Mouse (Mus musculus): Measurements from ENCODE around the gene AY761184.
"Not testable (repeated sequence)": the region's sequence is repeated elsewhere in the genome, so short reads cannot be mapped to it uniquely, and the experiment has no call there.

The AY761184 gene

DNA sequence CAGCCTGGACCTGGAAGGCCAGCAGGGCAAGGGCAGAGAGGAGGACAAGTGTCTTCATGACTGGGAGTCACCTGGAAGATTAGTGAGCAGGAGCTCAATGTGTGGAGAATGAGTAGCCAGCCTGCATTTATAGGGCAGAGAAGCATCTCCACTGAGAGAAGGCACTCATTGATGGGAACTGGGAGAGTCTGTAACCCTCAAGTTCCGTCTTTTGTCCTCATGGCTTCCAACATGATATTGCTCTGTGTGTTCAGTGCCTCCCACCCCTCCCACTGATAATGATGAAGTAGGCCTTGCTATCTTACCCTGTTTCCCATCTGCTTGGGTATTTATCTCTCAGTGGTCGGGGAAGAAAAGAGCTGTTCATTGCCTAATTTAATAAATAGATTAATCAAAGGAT, at the start of gene AY761184:
Gene AY761184 (minus strand): TSS at position 101 of the 400 bp plus-strand sequence.
- DNase-seq (ENCODE audit: low read depth) = not testable (repeated sequence)

DNA sequence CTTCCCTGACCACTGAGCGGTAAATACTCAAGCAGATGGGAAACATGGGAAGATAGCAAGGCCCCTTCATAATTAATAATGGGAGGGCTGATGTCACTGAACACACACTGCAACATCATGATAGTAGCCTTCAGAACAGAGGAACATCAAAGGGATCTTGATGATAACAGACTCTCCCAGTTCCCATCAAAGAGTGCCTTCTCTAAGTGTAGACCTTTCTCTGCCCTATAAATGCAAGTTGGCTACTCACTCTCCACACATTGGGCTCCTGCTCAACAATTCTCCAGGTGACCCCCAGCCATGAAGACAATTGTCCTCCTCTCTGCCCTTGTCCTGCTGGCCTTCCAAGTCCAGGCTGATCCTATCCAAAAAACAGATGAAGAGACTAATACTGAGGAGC, 37.9 kb downstream of the AY761184 start, which contains the start of gene Defa34:
Gene Defa34 (plus strand): TSS at position 301 of the 400 bp plus-strand sequence.
- DNase-seq (ENCODE audit: low read depth) = not testable (repeated sequence)

DNA sequence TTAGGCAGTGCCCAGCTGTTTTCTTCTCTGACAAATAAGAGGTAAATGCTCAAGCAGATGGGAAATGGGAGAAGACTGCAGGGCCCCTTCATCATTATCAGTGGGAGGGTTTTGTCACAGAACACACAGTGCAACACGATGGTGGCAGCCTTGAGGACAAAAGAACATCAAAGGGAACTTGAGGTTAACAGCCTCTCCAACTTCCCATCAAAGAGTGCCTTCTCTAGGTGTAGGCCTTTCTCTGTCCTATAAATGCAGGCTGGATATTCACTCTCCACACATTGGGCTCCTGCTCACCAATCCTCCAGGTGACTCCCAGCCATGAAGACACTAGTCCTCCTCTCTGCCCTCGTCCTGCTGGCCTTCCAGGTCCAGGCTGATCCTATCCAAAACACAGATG, 48.0 kb downstream of the AY761184 start, which contains the start of gene Defa17:
Gene Defa17 (plus strand): TSS at position 301 of the 400 bp plus-strand sequence.
- DNase-seq (ENCODE audit: low read depth) = not testable (repeated sequence)

Measured in naive thymus-derived CD4-positive, alpha-beta T cell, adult 2 months (primary cell).